Mouse (Mus musculus): Measurements from ENCODE around the gene Scarf1. TPM values are rescaled to one million over a fixed set of nuclear protein-coding genes. Genes with fewer than 3 reads are reported as not detected.

The Scarf1 gene
- total and polyA plus RNA-seq, 3 experiments = 0.15 to 0.28 TPM; not detected in 1

DNA sequence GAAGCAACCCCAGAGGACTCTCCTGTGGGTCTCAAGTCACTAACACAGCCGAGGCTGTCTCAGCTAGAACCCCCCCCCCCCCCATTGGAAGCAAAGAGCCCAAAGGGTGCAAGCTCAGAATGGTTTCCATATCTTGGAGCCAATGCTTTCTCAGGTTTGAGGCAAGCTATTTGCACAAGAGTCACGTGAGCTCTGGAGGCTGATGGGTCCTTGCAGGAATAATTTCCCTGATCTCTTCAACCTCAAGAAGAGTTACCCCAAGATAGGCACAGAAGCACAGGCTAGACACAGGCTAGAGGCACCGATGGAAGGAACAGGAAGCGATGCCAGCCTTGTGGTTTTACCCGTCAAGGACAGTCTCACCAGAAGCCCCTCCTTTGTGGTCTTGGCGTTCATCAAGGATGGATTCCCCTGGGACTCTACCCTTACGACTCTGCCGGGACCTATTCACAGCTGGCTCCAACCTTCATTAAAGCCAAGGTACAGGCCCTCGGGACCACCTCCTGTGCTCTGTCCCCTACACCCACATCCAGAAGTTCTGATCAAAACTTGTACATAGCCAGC is 62.3 kb downstream of the Scarf1 start:
- peaks cover 0 to 6% of the 10 kb centered on the region in 2 experiments; a peak in 1 of 4 replicates for H3K4me1 ChIP-seq (ENCODE audit: control insufficient read depth in 1 of 2, insufficient read depth in 2 of 2, low read length in 2 of 2)
- H3K4me3 ChIP-seq (ENCODE audit: control insufficient read depth in 1 of 2, insufficient read depth in 1 of 2, low read depth in 2 of 2, low read length in 2 of 2) = no peak overlapping the region
- H3K27ac ChIP-seq (ENCODE audit: control insufficient read depth, low read depth, low read length) = no peak overlapping the region
- no peaks in the 10 kb centered on the region for H3K79me2 ChIP-seq (ENCODE audit: control insufficient read depth, insufficient read depth, low read length, poor library complexity)
- no peak for DNase-seq (ENCODE audit: low read depth, low spot score)
- no peaks in the 10 kb centered on the region for H3K9me3 ChIP-seq (replicated peaks; ENCODE audit: insufficient read depth, low read length)
- H3K9ac ChIP-seq (ENCODE audit: control insufficient read depth, low read depth, low read length, poor library complexity, severe bottlenecking) = no peak overlapping the region
- no peaks in the 10 kb centered on the region for H3K36me3 ChIP-seq (ENCODE audit: control insufficient read depth in 1 of 2, insufficient read depth in 2 of 2, low read length in 2 of 2)
- no peaks in the 10 kb centered on the region for H3K27me3 ChIP-seq (ENCODE audit: control insufficient read depth in 1 of 2, insufficient read depth in 2 of 2, low read length in 2 of 2)
- TF ChIP-seq ZKSCAN1 (IDR thresholded peaks at IDR 0.05; ENCODE audit: low read depth, low read length) (no peak), MAX (IDR thresholded peaks at IDR 0.05; ENCODE audit: low read length) (no peak), CHD2 (IDR thresholded peaks at IDR 0.05; ENCODE audit: low read length) (no peak), MAFK (IDR thresholded peaks at IDR 0.05; ENCODE audit: borderline replicate concordance, low read depth, low read length) (no peak), POLR2A (IDR thresholded peaks at IDR 0.05; ENCODE audit: control insufficient read depth in 1 of 2, insufficient read depth in 1 of 2, low read depth in 1 of 2, low read length in 2 of 2, poor library complexity in 1 of 2) (no peak), EP300 (IDR thresholded peaks at IDR 0.05; ENCODE audit: low read depth in 1 of 2, low read length in 2 of 2) (no peak), ZC3H11A (IDR thresholded peaks at IDR 0.05; ENCODE audit: low read depth, low read length) (no peak), ETS1 (IDR thresholded peaks at IDR 0.05; ENCODE audit: low read depth, low read length) (no peak), SMC3 (IDR thresholded peaks at IDR 0.05; ENCODE audit: low read depth, low read length) (no peak), CTCF (IDR thresholded peaks at IDR 0.05 in 2 of 3, conservative IDR thresholded peaks at IDR 0.05 in 1 of 3; ENCODE audit: control insufficient read depth in 1 of 3, insufficient read depth in 1 of 3, low read depth in 2 of 3, low read length in 3 of 3, poor library complexity in 1 of 3, severe bottlenecking in 1 of 3) (no peak)

Other genes starting within 250 kb of the Scarf1 start
- gene Rpa1, start 165.2 kb upstream of the Scarf1 start, total RNA-seq (2012; rRNA removed) = 242 and 267 TPM in 2 replicates
- 100 to 1,000 TPM; 179 to 481 TPM for gene Rpa1, start 165.2 kb upstream of the Scarf1 start, polyA plus RNA-seq (2012; ENCODE audit: insufficient read depth in 1 of 2, insufficient read length in 2 of 2, low read depth in 1 of 2, low replicate concordance in 2 of 2, missing spikeins in 1 of 2)
- 11.4 and 12.8 TPM in 2 replicates for gene Smyd4, start 165.1 kb upstream of the Scarf1 start, total RNA-seq (2012; rRNA removed)
- gene Smyd4, start 165.1 kb upstream of the Scarf1 start, polyA plus RNA-seq (2012; ENCODE audit: insufficient read depth in 1 of 2, insufficient read length in 2 of 2, low read depth in 1 of 2, low replicate concordance in 2 of 2, missing spikeins in 1 of 2) = 1 to 10 TPM in 1 of 2 experiments, not detected in 1; 9.6 TPM
- gene Serpinf1, start 90.8 kb upstream of the Scarf1 start, total RNA-seq (2012; rRNA removed) = not detected in 2 replicates
- gene Serpinf1, start 90.8 kb upstream of the Scarf1 start, polyA plus RNA-seq (2012; ENCODE audit: insufficient read depth in 1 of 2, insufficient read length in 2 of 2, low read depth in 1 of 2, low replicate concordance in 2 of 2, missing spikeins in 1 of 2) = under 1 TPM in 1 of 2 experiments, not detected in 1; 0.36 TPM
- not detected in 2 replicates for gene Serpinf2, start 73.9 kb upstream of the Scarf1 start, total RNA-seq (2012; rRNA removed)
- under 1 TPM in 1 of 2 experiments, not detected in 1; 0.07 TPM for gene Serpinf2, start 73.9 kb upstream of the Scarf1 start, polyA plus RNA-seq (2012; ENCODE audit: insufficient read depth in 1 of 2, insufficient read length in 2 of 2, low read depth in 1 of 2, low replicate concordance in 2 of 2, missing spikeins in 1 of 2)
- gene Wdr81, start 58.8 kb upstream of the Scarf1 start, total RNA-seq (2012; rRNA removed) = 7.0 and 7.6 TPM in 2 replicates
- 10 to 100 TPM in 1 of 2 experiments, not detected in 1; 13.9 TPM for gene Wdr81, start 58.8 kb upstream of the Scarf1 start, polyA plus RNA-seq (2012; ENCODE audit: insufficient read depth in 1 of 2, insufficient read length in 2 of 2, low read depth in 1 of 2, low replicate concordance in 2 of 2, missing spikeins in 1 of 2)
- 0.50 and 1.0 TPM in 2 replicates for gene Tlcd2, start 51.8 kb upstream of the Scarf1 start, total RNA-seq (2012; rRNA removed)
- under 1 TPM in 1 of 2 experiments, not detected in 1; 0.86 TPM for gene Tlcd2, start 51.8 kb upstream of the Scarf1 start, polyA plus RNA-seq (2012; ENCODE audit: insufficient read depth in 1 of 2, insufficient read length in 2 of 2, low read depth in 1 of 2, low replicate concordance in 2 of 2, missing spikeins in 1 of 2)
- gene Prpf8, start 26.7 kb upstream of the Scarf1 start, total RNA-seq (2012; rRNA removed) = 214 and 234 TPM in 2 replicates
- 100 to 1,000 TPM; 276 to 644 TPM for gene Prpf8, start 26.7 kb upstream of the Scarf1 start, polyA plus RNA-seq (2012; ENCODE audit: insufficient read depth in 1 of 2, insufficient read length in 2 of 2, low read depth in 1 of 2, low replicate concordance in 2 of 2, missing spikeins in 1 of 2)
- gene Rilp, start 3.4 kb upstream of the Scarf1 start, total RNA-seq (2012; rRNA removed) = 0.16 and 0.19 TPM in 2 replicates
- under 1 TPM in 1 of 2 experiments, not detected in 1; 0.65 TPM for gene Rilp, start 3.4 kb upstream of the Scarf1 start, polyA plus RNA-seq (2012; ENCODE audit: insufficient read depth in 1 of 2, insufficient read length in 2 of 2, low read depth in 1 of 2, low replicate concordance in 2 of 2, missing spikeins in 1 of 2)
- gene Slc43a2, start 18.2 kb downstream of the Scarf1 start, total RNA-seq (2012; rRNA removed) = 4.9 and 5.9 TPM in 2 replicates
- 1 to 10 TPM in 1 of 2 experiments, not detected in 1; 8.4 TPM for gene Slc43a2, start 18.2 kb downstream of the Scarf1 start, polyA plus RNA-seq (2012; ENCODE audit: insufficient read depth in 1 of 2, insufficient read length in 2 of 2, low read depth in 1 of 2, low replicate concordance in 2 of 2, missing spikeins in 1 of 2)
- 67.8 and 73.1 TPM in 2 replicates for gene Pitpna, start 74.6 kb downstream of the Scarf1 start, total RNA-seq (2012; rRNA removed)
- 100 to 1,000 TPM; 194 to 709 TPM for gene Pitpna, start 74.6 kb downstream of the Scarf1 start, polyA plus RNA-seq (2012; ENCODE audit: insufficient read depth in 1 of 2, insufficient read length in 2 of 2, low read depth in 1 of 2, low replicate concordance in 2 of 2, missing spikeins in 1 of 2)
- 15.2 and 16.4 TPM in 2 replicates for gene Inpp5k, start 117.4 kb downstream of the Scarf1 start, total RNA-seq (2012; rRNA removed)
- gene Inpp5k, start 117.4 kb downstream of the Scarf1 start, polyA plus RNA-seq (2012; ENCODE audit: insufficient read depth in 1 of 2, insufficient read length in 2 of 2, low read depth in 1 of 2, low replicate concordance in 2 of 2, missing spikeins in 1 of 2) = 10 to 100 TPM in 1 of 2 experiments, not detected in 1; 28.7 TPM
- gene Myo1c, start 137.0 kb downstream of the Scarf1 start, total RNA-seq (2012; rRNA removed) = 27.0 and 33.2 TPM in 2 replicates
- 10 to 100 TPM in 1 of 2 experiments, not detected in 1; 45.6 TPM for gene Myo1c, start 137.0 kb downstream of the Scarf1 start, polyA plus RNA-seq (2012; ENCODE audit: insufficient read depth in 1 of 2, insufficient read length in 2 of 2, low read depth in 1 of 2, low replicate concordance in 2 of 2, missing spikeins in 1 of 2)
- gene Crk, start 165.7 kb downstream of the Scarf1 start, total RNA-seq (2012; rRNA removed) = 68.0 and 68.4 TPM in 2 replicates
- 10 to 100 TPM; 33.8 to 66.2 TPM for gene Crk, start 165.7 kb downstream of the Scarf1 start, polyA plus RNA-seq (2012; ENCODE audit: insufficient read depth in 1 of 2, insufficient read length in 2 of 2, low read depth in 1 of 2, low replicate concordance in 2 of 2, missing spikeins in 1 of 2)
- 303 and 356 TPM in 2 replicates for gene Ywhae, start 219.3 kb downstream of the Scarf1 start, total RNA-seq (2012; rRNA removed)
- gene Ywhae, start 219.3 kb downstream of the Scarf1 start, polyA plus RNA-seq (2012; ENCODE audit: insufficient read depth in 1 of 2, insufficient read length in 2 of 2, low read depth in 1 of 2, low replicate concordance in 2 of 2, missing spikeins in 1 of 2) = 100 to 1,000 TPM; 755 to 855 TPM

All from MEL (cell line).